Mouse (Mus musculus) lung, embryonic 14.5 days (tissue): ENCODE measurements around the gene Ppp1r14a. TPM values are rescaled to one million over a fixed set of nuclear protein-coding genes. Genes with fewer than 3 reads are reported as not detected.

Experiments
- ATAC-seq: fragments of 200-750 bp; cut with Nextera tagmentation; 2 replicates; pipeline ENCODE4 v1.8.0; 2017; ENCODE audit warnings: mild to moderate bottlenecking, moderate TSS enrichment, moderate library complexity; ENCODE audit not compliant: insufficient read depth
- DNase-seq: peaks from one replicate; pipeline ENCODE4 v3.0.0-alpha.2; 2015
- H3K27ac ChIP-seq: fragments of 300-500 bp; sonication (generic); 2 replicates; pipeline ENCODE4 v1.5.1; 2014; ENCODE audit warnings: low read depth, mild to moderate bottlenecking, moderate library complexity
- H3K27me3 ChIP-seq: fragments of 300-500 bp; sonication (generic); 2 replicates; pipeline ENCODE4 v1.6.1; 2014; ENCODE audit warnings: low read length, control low read depth; ENCODE audit not compliant: insufficient read depth
- H3K36me3 ChIP-seq: fragments of 300-500 bp; sonication (generic); 2 replicates; pipeline ENCODE4 v1.6.1; 2014; ENCODE audit warnings: control low read depth; ENCODE audit not compliant: insufficient read depth
- H3K4me1 ChIP-seq: fragments of 300-500 bp; sonication (generic); 2 replicates; pipeline ENCODE4 v1.6.1; 2014; ENCODE audit warnings: antibody characterized with exemption, control low read depth; ENCODE audit not compliant: insufficient read depth
- H3K4me2 ChIP-seq: fragments of 300-500 bp; sonication (generic); 2 replicates; pipeline ENCODE4 v1.6.1; 2014; ENCODE audit warnings: mild to moderate bottlenecking
- H3K4me3 ChIP-seq: fragments of 300-500 bp; sonication (generic); 2 replicates; pipeline ENCODE4 v1.5.1; 2014; ENCODE audit warnings: low read depth, low read length
- H3K9ac ChIP-seq: fragments of 300-500 bp; sonication (generic); 2 replicates; pipeline ENCODE4 v1.6.1; 2014
- H3K9me3 ChIP-seq: fragments of 300-500 bp; sonication (generic); 2 replicates; pipeline ENCODE4 v1.6.1; 2016; ENCODE audit warnings: low read depth, low read length, control low read depth
- CTCF ChIP-seq: IDR thresholded peaks from 2 replicates; pipeline ENCODE4 v1.5.1; 2016; ENCODE audit warnings: antibody characterized with exemption, low read depth
- WGBS: fragments of 180-500 bp; shearing (Covaris S2); extraction: QIAGEN DNeasy Blood & Tissue Kit; methylation state at CpG from one replicate; pipeline ENCODE4 v1.1.7; 2014; 5-methylcytosine and 5-hydroxymethylcytosine counted together
- polyA plus RNA-seq: library from polyadenylated mRNA; unstranded; fragments of >200 nt; fragmentation: Nextera tagmentation; extraction: Ambion mirVana; gene quantifications from 2 replicates; pipeline ENCODE4 v1.2.1, GENCODE M21; 2014

Gene Ppp1r14a
- polyA plus RNA-seq, 1 experiment from 2014 or later, result 114 TPM

- under 1% methylated on average over 64 of the region's 67 CpGs for WGBS
- peak within 1 kb of the TSS; percentile 79 for H3K4me2 ChIP-seq
- ATAC-seq, result peak; percentile 85
- peak within 1 kb of the TSS; percentile 46 for H3K9ac ChIP-seq
- no peaks in the 10 kb centered on the region for H3K9me3 ChIP-seq
- peaks cover 19% of the 10 kb centered on the region for H3K4me1 ChIP-seq
- peak within 1 kb of the TSS; percentile 54 for H3K4me3 ChIP-seq
- TF ChIP-seq CTCF, result 0 out of 2 replicates have a peak, but pooled peaks have one; percentile 21
- no peaks in the 10 kb centered on the region for H3K36me3 ChIP-seq
- peaks cover 15% of the 10 kb centered on the region; the same call in 1 of the 2 replicates for H3K27me3 ChIP-seq
- peak; percentile 96 for DNase-seq
- H3K27ac ChIP-seq, result no peak within 1 kb of the TSS
Measured at GRCm38 (mm10) chr7:29303738-29304462, 14.8 kb downstream of the Ppp1r14a start, which contains the start of gene Dpf1. TSS of gene Dpf1 (plus strand) at chr7:29303951.

- DNase-seq, result peak; percentile 57
- peak overlapping the region; percentile 79 for H3K4me2 ChIP-seq
- H3K4me1 ChIP-seq, result peaks cover 21% of the 10 kb centered on the region
- no peak for TF ChIP-seq CTCF
- ATAC-seq, result no peak
- under 1% methylated on average over 47 of the region's 48 CpGs for WGBS
- H3K9me3 ChIP-seq, result no peaks in the 10 kb centered on the region
- H3K9ac ChIP-seq, result peak overlapping the region; percentile 46
- H3K36me3 ChIP-seq, result no peaks in the 10 kb centered on the region
- peaks cover 15% of the 10 kb centered on the region; the same call in 1 of the 2 replicates for H3K27me3 ChIP-seq
- no peak overlapping the region for H3K27ac ChIP-seq
- peak overlapping the region; percentile 54 for H3K4me3 ChIP-seq
Measured at GRCm38 (mm10) chr7:29304463-29305262, 15.6 kb downstream of the Ppp1r14a start.

- ATAC-seq (no peak), DNase-seq (peak; percentile 56)
- Histone ChIP-seq H3K9me3 (no peaks in the 10 kb centered on the region), H3K36me3 (no peaks in the 10 kb centered on the region), H3K9ac (peak overlapping the region; percentile 46), H3K27ac (no peak overlapping the region), H3K4me1 (peaks cover 21% of the 10 kb centered on the region), H3K4me2 (peak overlapping the region; percentile 79), H3K4me3 (peak overlapping the region; percentile 54), H3K27me3 (peaks cover 15% of the 10 kb centered on the region; the same call in 1 of the 2 replicates)
- WGBS, result 23% methylated on average over 9 of the region's 9 CpGs
- TF ChIP-seq CTCF, result peak; percentile 8; the same call in 1 of the 2 replicates
Measured at GRCm38 (mm10) chr7:29305263-29305988, 16.3 kb downstream of the Ppp1r14a start.

- peaks cover 21% of the 10 kb centered on the region for H3K4me1 ChIP-seq
- H3K27me3 ChIP-seq, result peaks cover 15% of the 10 kb centered on the region; the same call in 1 of the 2 replicates
- H3K36me3 ChIP-seq, result no peaks in the 10 kb centered on the region
- ATAC-seq (no peak), DNase-seq (no peak)
- H3K9ac ChIP-seq, result no peak overlapping the region
- no peak overlapping the region for H3K27ac ChIP-seq
- no peak overlapping the region for H3K4me3 ChIP-seq
- no peak for TF ChIP-seq CTCF
- 56% methylated on average over 7 of the region's 7 CpGs for WGBS
- H3K4me2 ChIP-seq, result peak overlapping the region; percentile 79; the same call in 1 of the 2 replicates
- H3K9me3 ChIP-seq, result no peaks in the 10 kb centered on the region
Measured at GRCm38 (mm10) chr7:29306108-29306507, 17.0 kb downstream of the Ppp1r14a start.

DNA sequence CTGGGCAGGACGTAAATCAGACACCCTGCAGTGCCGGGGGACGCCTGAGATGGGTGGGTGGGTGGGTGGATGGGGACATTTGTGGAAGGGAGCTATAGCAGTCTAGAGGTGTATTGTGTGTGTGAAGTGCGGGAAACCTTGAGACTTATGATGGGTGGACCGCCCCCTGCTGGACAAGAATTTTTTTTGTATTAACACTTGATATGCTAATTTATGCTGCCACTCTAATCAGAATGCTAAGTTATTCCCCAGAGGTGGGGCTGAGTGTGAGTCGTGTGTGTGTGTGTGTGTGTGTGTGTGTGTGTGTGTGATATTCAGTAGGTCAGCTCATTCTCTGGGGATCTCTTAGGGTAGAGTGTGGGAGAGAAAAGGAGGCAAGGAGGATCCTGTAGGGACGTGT, 17.5 kb downstream of the Ppp1r14a start:
- no peaks in the 10 kb centered on the region for H3K36me3 ChIP-seq
- peak; percentile 88 for DNase-seq
- peak; percentile 62 for TF ChIP-seq CTCF
- peak overlapping the region; percentile 12; the same call in 1 of the 2 replicates for H3K27ac ChIP-seq
- 28% methylated on average over 7 of the region's 7 CpGs for WGBS
- H3K9me3 ChIP-seq, result no peaks in the 10 kb centered on the region
- H3K27me3 ChIP-seq, result peaks cover 15% of the 10 kb centered on the region; the same call in 1 of the 2 replicates
- H3K4me1 ChIP-seq, result peaks cover 21% of the 10 kb centered on the region
- no peak overlapping the region for H3K4me3 ChIP-seq
- ATAC-seq, result no peak
- peak overlapping the region; percentile 98 for H3K4me2 ChIP-seq
- H3K9ac ChIP-seq, result no peak overlapping the region

- H3K4me3 ChIP-seq, result peak overlapping the region; percentile 65
- peak; percentile 80 for ATAC-seq
- H3K27me3 ChIP-seq, result peaks cover 15% of the 10 kb centered on the region; the same call in 1 of the 2 replicates
- H3K4me1 ChIP-seq, result peaks cover 21% of the 10 kb centered on the region
- TF ChIP-seq CTCF, result no peak
- peak overlapping the region; percentile 98 for H3K4me2 ChIP-seq
- peak overlapping the region; percentile 50 for H3K27ac ChIP-seq
- 0 out of 2 replicates have a peak, but pooled peaks cover 4% of the 10 kb centered on the region for H3K36me3 ChIP-seq
- WGBS, result 2% methylated on average over 42 of the region's 42 CpGs
- DNase-seq, result peak; percentile 96
- no peaks in the 10 kb centered on the region for H3K9me3 ChIP-seq
- peak overlapping the region; percentile 44 for H3K9ac ChIP-seq
Measured at GRCm38 (mm10) chr7:29307350-29308104, 18.4 kb downstream of the Ppp1r14a start.
